Mouse (Mus musculus) G1E (cell line): ENCODE results near the gene Crygd.

Experiments
- CTCF ChIP-seq: IDR thresholded peaks from 2 replicates; pipeline ENCODE4 v1.5.1; 2012; ENCODE audit warnings: low read depth, low read length, inconsistent platforms, mixed read lengths
- GATA1 ChIP-seq: IDR thresholded peaks from 2 replicates; pipeline ENCODE4 v1.6.1; 2012; ENCODE audit warnings: borderline replicate concordance, low read length, inconsistent platforms, mixed read lengths
- POLR2AphosphoS5 ChIP-seq: IDR thresholded peaks from 2 replicates; pipeline ENCODE4 v1.6.1; 2012; ENCODE audit warnings: low read depth, low read length, inconsistent platforms; ENCODE audit not compliant: insufficient replicate concordance

GRCm38 (mm10) chr1:65037542-65037941, 25.7 kb downstream of the Crygd start:
- no peak for TF ChIP-seq CTCF
- TF ChIP-seq POLR2AphosphoS5 = no peak
- TF ChIP-seq GATA1 = no peak
